Mouse (Mus musculus) brain, embryonic 14.5 days (tissue): Measurements from ENCODE around the gene Slc38a1.

Experiments used
- CTCF ChIP-seq: fragments of 200-500 bp; IDR thresholded peaks from 2 replicates; pipeline ENCODE4 v1.5.1; 2012; ENCODE audit warnings: inconsistent platforms, mild to moderate bottlenecking, moderate library complexity, borderline replicate concordance; ENCODE audit not compliant: insufficient read depth, insufficient read length; ENCODE audit errors: extremely low read depth
- POLR2A ChIP-seq: fragments of 200-500 bp; IDR thresholded peaks from 2 replicates; pipeline ENCODE4 v1.6.1; 2012; ENCODE audit warnings: mild to moderate bottlenecking, inconsistent platforms, borderline replicate concordance; ENCODE audit not compliant: poor library complexity, insufficient read depth, insufficient read length, severe bottlenecking; ENCODE audit errors: extremely low read depth

DNA sequence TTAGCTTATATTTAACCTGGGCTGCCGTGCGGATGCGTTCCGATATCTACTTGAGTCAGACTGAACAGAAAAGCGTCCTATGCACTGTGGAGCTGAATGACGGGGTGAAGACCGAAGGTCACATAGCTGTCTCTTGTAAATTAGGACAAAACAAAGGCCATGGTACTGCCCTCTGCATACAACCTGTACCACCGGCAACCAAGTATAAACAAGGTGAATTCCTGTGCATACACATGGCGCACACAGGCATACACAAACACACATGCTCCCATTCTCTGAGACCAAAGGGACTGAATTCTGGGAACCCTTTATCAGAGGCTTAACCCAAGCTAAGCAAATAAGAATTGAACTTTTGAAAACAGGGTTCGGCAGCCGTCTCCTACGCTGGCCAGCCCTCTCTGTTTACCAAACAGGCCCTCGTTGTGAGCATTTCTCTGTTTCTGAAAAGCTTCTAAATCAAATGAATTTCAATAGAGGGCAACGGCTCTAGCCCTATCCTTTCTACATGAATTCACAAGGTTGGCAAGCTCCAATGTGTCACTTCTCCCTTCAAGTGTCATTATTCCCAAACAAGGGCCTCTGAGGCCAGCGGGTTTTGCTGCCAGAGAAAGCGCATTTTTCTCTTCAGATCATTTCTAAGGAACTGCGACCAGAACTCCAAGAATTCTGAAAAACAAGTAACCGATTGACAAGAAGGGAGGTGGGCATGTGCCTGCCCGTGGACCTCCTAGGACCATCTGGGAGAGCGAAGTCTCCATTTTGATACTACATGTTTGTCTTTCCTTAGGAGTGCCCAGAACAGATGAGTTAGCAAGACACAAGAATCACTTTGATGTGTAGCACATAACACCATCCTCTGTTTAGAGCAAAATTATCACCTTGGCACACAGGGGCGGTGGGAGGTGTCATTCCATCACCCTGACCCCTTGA is 42.6 kb downstream of the Slc38a1 start:
- no peak for TF ChIP-seq POLR2A
- no peak for TF ChIP-seq CTCF
